Mouse (Mus musculus): ENCODE data around the gene Ifna1.

Gene Ifna1

DNA sequence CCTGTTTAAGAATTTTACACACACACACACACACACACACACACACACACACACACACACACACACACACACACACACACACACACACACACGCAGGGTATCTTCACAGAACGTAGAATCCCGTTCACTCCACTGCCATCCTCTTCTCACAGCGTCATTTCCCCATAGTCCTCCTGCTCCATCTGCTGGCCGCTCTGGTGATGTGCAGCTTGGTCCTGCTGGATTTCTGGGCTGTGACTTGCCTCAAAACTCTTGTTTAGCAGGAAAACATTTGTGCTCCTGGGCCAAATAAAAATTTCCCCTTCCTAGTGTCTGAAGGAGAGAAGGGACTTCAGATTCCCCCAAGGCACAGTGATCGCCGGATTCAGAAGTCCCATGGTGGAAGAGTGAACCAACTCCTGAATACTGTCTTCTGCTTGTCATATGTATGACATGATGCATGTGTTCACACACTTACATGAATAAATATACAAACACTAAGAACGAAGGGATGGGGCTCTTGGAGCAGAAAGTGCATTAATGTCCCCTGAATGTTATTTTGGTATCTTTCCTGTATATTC lies 17.6 kb downstream of the Ifna1 start:
- in situ Hi-C loops (cut with MboI; ENCODE audit: low pct_unique_long_range_greater_than_20kb in 1 of 2, low sequenced_read_pairs in 2 of 2, unreplicated experiment in 1 of 2), result no loop called here

DNA sequence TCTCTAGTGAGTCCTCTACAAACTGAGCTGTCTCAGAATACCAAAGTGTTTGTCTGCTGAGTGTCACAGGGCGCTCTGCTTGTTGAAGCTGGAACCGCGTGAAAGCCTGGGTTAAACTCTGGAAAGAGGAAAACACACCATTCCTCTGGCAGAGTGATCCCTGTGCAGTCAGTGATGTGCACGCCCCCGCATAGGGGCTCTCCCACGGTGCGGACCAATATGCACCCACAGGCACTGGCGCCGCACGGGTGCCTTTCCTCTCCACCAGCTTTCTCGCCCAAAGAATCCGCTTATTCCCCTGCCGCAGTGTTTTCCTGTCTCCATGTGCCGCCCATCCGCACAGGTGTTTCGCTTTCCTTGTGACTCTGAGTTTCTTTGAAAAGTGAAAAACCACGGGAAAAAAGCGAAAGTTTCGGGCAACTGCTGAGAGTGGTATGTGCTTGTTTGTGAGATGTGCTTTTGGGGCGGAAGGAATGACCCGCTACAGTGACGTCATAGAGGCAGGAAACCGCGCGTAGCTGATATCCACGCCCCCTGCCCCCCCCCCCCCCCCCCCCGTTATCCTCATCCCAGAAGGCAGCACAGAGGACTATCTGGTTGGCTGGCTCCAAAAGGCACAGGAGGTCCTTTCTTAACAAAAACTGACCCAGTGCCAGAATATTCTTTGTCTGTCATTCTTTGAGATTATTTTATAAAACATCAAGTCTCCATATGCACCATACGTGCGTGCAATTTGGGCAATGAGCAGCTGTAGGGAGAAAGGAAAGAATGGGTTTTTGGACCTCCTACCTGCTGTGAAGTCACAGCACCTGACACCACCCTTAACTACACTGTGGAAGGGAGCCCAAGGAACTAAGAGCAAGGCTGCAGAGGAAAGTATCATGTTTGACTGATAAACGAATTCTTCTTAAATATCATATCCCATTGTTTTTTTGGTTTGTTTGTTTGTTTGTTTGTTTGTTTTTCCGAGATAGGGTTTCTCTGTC lies 18.3 kb downstream of the Ifna1 start:
- in situ Hi-C loops (cut with MboI; ENCODE audit: low pct_unique_long_range_greater_than_20kb in 1 of 2, low sequenced_read_pairs in 2 of 2, unreplicated experiment in 1 of 2), result no loop called here

DNA sequence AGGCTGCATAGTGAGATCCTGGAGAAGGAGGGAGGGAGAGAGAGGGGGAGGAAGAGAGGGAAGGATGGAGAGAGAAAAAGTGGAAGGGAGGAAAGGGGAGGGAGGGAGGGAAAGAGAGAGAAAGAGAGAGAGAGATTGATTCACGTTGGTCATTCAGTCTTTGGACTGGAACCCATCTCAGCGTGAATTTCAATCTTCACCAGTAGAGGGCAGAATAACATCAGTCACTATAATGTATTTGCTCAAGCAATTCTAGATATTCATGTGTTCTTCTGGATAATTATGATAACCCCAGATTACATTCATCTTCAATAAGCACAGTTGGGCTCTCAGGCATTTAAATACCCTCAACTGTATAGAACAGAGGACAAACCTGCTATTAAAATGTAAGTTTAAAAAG lies 22.8 kb downstream of the Ifna1 start:
- in situ Hi-C loops (cut with MboI; ENCODE audit: low pct_unique_long_range_greater_than_20kb in 1 of 2, low sequenced_read_pairs in 2 of 2, unreplicated experiment in 1 of 2), result no loop called here

- in situ Hi-C loops (cut with MboI; ENCODE audit: low pct_unique_long_range_greater_than_20kb in 1 of 2, low sequenced_read_pairs in 2 of 2, unreplicated experiment in 1 of 2), result no loop called here
Measured at GRCm38 (mm10) chr4:88875435-88876095, 25.7 kb downstream of the Ifna1 start.

- in situ Hi-C loops (cut with MboI; ENCODE audit: low pct_unique_long_range_greater_than_20kb in 1 of 2, low sequenced_read_pairs in 2 of 2, unreplicated experiment in 1 of 2), result no loop called here
Measured at GRCm38 (mm10) chr4:88876520-88876919, 26.6 kb downstream of the Ifna1 start.

DNA sequence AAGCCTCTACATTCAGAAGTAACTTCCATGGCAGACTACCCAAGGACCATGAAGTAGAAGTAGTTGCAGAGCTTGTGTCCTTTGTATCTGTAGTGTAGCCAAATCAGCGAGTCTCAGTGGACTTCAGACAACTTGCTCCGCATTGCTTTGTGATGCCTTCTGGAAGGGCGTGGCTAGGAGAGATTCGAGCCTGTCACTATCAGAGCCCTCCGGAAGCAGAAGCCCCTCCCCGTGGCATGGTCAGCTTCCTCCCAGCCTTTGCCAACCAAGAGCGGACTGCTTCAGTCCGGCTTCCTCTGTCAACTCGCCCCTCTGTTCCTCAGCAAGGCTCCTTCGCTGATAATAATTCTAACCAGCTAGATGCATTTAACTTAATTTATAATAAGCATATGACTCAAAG lies 28.4 kb downstream of the Ifna1 start:
- in situ Hi-C loops (cut with MboI; ENCODE audit: low pct_unique_long_range_greater_than_20kb in 1 of 2, low sequenced_read_pairs in 2 of 2, unreplicated experiment in 1 of 2), result no loop called here

- in situ Hi-C loops (cut with MboI; ENCODE audit: low pct_unique_long_range_greater_than_20kb in 1 of 2, low sequenced_read_pairs in 2 of 2, unreplicated experiment in 1 of 2), result no loop called here
Measured at GRCm38 (mm10) chr4:88878772-88879171, 28.9 kb downstream of the Ifna1 start.

GRCm38 (mm10) chr4:88880101-88880500 lies 30.2 kb downstream of the Ifna1 start, which contains the start of gene Ifne:
Ifne (minus strand) TSS chr4:88880201.
- in situ Hi-C loops (cut with MboI; ENCODE audit: low pct_unique_long_range_greater_than_20kb in 1 of 2, low sequenced_read_pairs in 2 of 2, unreplicated experiment in 1 of 2), result loop anchor here in 1 of 2 experiments (10.0 kb wide), 1 partner anchor 245 kb away; no protein-coding TSS in a partner anchor

DNA sequence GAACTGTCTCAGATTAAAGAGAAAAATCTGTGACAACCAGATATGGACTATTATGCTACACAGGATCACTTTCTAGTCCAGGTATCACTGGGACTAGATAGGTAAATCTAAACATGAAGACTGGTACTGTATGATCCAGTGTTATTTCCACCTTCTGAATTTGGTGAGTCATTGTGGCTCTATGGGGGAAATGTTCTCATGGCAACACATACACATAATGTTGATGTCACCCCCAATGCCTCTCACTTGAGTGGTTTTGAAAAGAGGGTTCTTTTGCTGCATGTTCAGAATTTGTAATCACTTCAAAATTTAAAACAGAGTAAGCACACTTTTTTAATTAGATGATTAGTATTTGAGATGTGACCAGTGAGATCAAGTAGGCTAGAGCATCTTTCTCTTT lies 38.3 kb downstream of the Ifna1 start:
- in situ Hi-C loops (cut with MboI; ENCODE audit: low pct_unique_long_range_greater_than_20kb in 1 of 2, low sequenced_read_pairs in 2 of 2, unreplicated experiment in 1 of 2), result loop anchor here in 1 of 2 experiments (10.0 kb wide), 1 partner anchor 237 kb away; no protein-coding TSS in a partner anchor

- in situ Hi-C loops (cut with MboI; ENCODE audit: low pct_unique_long_range_greater_than_20kb in 1 of 2, low sequenced_read_pairs in 2 of 2, unreplicated experiment in 1 of 2), result no loop called here
Measured at GRCm38 (mm10) chr4:88893201-88893754, 43.4 kb downstream of the Ifna1 start.
